Mouse (Mus musculus) hindbrain, embryonic 16.5 days (tissue): Measurements from ENCODE around the gene Fcgr4. TPM values are rescaled to one million over a fixed set of nuclear protein-coding genes. Genes with fewer than 3 reads are reported as not detected.

Source experiments
- ATAC-seq: fragments of 200-750 bp; cut with Nextera tagmentation; 2 replicates; pipeline ENCODE4 v1.8.0; 2017; ENCODE audit warnings: moderate TSS enrichment, moderate library complexity
- H3K27ac ChIP-seq: fragments of 300-500 bp; sonication (generic); 2 replicates; pipeline ENCODE4 v1.5.1; 2014; ENCODE audit warnings: low read depth, mild to moderate bottlenecking, control low read depth, low read length, moderate library complexity
- H3K27me3 ChIP-seq: fragments of 300-500 bp; sonication (generic); replicated peaks from 2 replicates; pipeline ENCODE4 v1.6.1; 2014; ENCODE audit warnings: low read length; ENCODE audit not compliant: control insufficient read depth, insufficient read depth
- H3K36me3 ChIP-seq: fragments of 300-500 bp; sonication (generic); 2 replicates; pipeline ENCODE4 v1.6.1; 2014; ENCODE audit warnings: mild to moderate bottlenecking, low read length, moderate library complexity, mixed read lengths; ENCODE audit not compliant: control insufficient read depth, insufficient read depth
- H3K4me1 ChIP-seq: fragments of 300-500 bp; sonication (generic); 2 replicates; pipeline ENCODE4 v1.6.1; 2014; ENCODE audit warnings: low read depth, low read length; ENCODE audit not compliant: control insufficient read depth, insufficient read depth
- H3K4me2 ChIP-seq: fragments of 300-500 bp; sonication (generic); 2 replicates; pipeline ENCODE4 v1.6.1; 2014; ENCODE audit warnings: mild to moderate bottlenecking, low read length, control low read depth, moderate library complexity
- H3K4me3 ChIP-seq: fragments of 300-500 bp; sonication (generic); 2 replicates; pipeline ENCODE4 v1.5.1; 2014; ENCODE audit warnings: mild to moderate bottlenecking, low read length, control low read depth, moderate library complexity
- H3K9ac ChIP-seq: fragments of 300-500 bp; sonication (generic); 2 replicates; pipeline ENCODE4 v1.6.1; 2014; ENCODE audit warnings: low read depth, mild to moderate bottlenecking, control low read depth, low read length, moderate library complexity
- H3K9me3 ChIP-seq: fragments of 300-500 bp; sonication (generic); 2 replicates; pipeline ENCODE4 v1.6.1; 2014; ENCODE audit warnings: mild to moderate bottlenecking, low read length, moderate library complexity; ENCODE audit not compliant: control insufficient read depth
- WGBS: fragments of 180-500 bp; shearing (Covaris S2); extraction: QIAGEN DNeasy Blood & Tissue Kit; methylation state at CpG from one replicate; pipeline ENCODE4 v1.1.7; 2014; 5-methylcytosine and 5-hydroxymethylcytosine counted together
- polyA plus RNA-seq: library from polyadenylated mRNA; unstranded; fragments of >200 nt; fragmentation: Nextera tagmentation; extraction: Ambion mirVana; gene quantifications from 2 replicates; pipeline ENCODE4 v1.2.1, GENCODE M21; 2015

The Fcgr4 gene
- polyA plus RNA-seq, 1 experiment from 2014 or later: 0.40 TPM

- Histone ChIP-seq H3K9ac (no peak overlapping the region), H3K36me3 (no peaks in the 10 kb centered on the region), H3K4me3 (no peak overlapping the region), H3K27me3 (no peaks in the 10 kb centered on the region; the same call in none of the 2 replicates), H3K9me3 (no peaks in the 10 kb centered on the region), H3K4me1 (peaks cover 4% of the 10 kb centered on the region), H3K27ac (no peak overlapping the region), H3K4me2 (no peak overlapping the region)
- WGBS: 89% methylated on average over 3 of the region's 3 CpGs
- ATAC-seq: no peak
These were observed 13.0 kb downstream of the Fcgr4 start for GRCm38 (mm10) chr1:171031752-171032151.

DNA sequence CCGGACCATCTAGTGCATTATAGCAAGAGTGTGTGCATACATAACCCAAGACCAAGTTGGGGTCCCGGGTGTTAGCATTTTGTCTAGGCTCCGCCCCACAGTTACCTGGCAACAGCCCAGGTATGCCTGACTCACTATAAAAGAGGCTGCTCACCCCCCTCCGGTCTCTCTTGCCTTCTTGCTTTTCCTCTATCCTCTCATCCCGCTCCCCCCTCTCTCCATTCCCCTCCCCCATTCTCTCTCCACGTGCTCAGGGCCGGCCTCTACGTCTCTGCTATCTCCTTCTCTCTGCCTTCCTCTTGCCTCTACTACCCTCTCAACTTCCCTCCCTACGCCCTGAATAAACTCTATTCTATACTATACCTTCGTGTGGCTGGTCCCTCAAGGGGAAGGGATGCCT is 14.0 kb downstream of the Fcgr4 start:
- H3K4me3 ChIP-seq: peak overlapping the region; percentile 51
- peak overlapping the region; percentile 59 for H3K4me2 ChIP-seq
- ATAC-seq: peak; percentile 24; the same call in 1 of the 2 replicates
- H3K27ac ChIP-seq: no peak overlapping the region
- no peaks in the 10 kb centered on the region; the same call in none of the 2 replicates for H3K27me3 ChIP-seq
- no peaks in the 10 kb centered on the region for H3K36me3 ChIP-seq
- H3K9ac ChIP-seq: peak overlapping the region; percentile 53
- no peaks in the 10 kb centered on the region for H3K9me3 ChIP-seq
- WGBS: 5% methylated on average over 10 of the region's 10 CpGs
- H3K4me1 ChIP-seq: peaks cover 4% of the 10 kb centered on the region

DNA sequence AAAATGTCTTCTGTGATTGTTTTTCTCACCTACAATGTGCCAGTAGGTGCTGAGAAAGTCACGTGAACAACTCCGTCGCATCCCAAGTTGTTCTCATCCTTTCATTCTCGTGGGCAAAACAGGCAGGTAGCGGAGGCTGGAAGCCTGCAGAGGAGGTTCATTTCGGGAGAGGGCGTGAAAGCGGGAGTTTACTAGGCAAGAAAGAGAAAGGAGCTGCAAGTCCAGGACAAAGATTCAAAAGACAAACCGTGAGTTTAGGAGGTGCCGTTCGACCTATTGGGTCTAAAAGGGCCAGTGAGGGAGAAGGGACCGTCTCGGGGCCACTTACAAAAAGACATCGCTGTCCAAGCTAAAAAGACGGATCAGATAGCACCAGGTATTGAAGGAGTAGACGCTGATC is 14.5 kb downstream of the Fcgr4 start:
- H3K27ac ChIP-seq: no peak overlapping the region
- H3K27me3 ChIP-seq: no peaks in the 10 kb centered on the region; the same call in none of the 2 replicates
- peak overlapping the region; percentile 59 for H3K4me2 ChIP-seq
- H3K4me3 ChIP-seq: peak overlapping the region; percentile 51
- under 1% methylated on average over 16 of the region's 16 CpGs for WGBS
- peaks cover 4% of the 10 kb centered on the region for H3K4me1 ChIP-seq
- no peaks in the 10 kb centered on the region for H3K9me3 ChIP-seq
- no peaks in the 10 kb centered on the region for H3K36me3 ChIP-seq
- peak overlapping the region; percentile 53 for H3K9ac ChIP-seq
- no peak for ATAC-seq

GRCm38 (mm10) chr1:171033756-171034155 is 15.0 kb downstream of the Fcgr4 start:
- H3K9me3 ChIP-seq: no peaks in the 10 kb centered on the region
- peaks cover 4% of the 10 kb centered on the region for H3K4me1 ChIP-seq
- peak overlapping the region; percentile 59 for H3K4me2 ChIP-seq
- H3K27ac ChIP-seq: no peak overlapping the region
- WGBS: under 1% methylated on average over 20 of the region's 20 CpGs
- no peaks in the 10 kb centered on the region; the same call in none of the 2 replicates for H3K27me3 ChIP-seq
- H3K36me3 ChIP-seq: no peaks in the 10 kb centered on the region
- ATAC-seq: peak; percentile 78
- peak overlapping the region; percentile 51 for H3K4me3 ChIP-seq
- H3K9ac ChIP-seq: peak overlapping the region; percentile 53

DNA sequence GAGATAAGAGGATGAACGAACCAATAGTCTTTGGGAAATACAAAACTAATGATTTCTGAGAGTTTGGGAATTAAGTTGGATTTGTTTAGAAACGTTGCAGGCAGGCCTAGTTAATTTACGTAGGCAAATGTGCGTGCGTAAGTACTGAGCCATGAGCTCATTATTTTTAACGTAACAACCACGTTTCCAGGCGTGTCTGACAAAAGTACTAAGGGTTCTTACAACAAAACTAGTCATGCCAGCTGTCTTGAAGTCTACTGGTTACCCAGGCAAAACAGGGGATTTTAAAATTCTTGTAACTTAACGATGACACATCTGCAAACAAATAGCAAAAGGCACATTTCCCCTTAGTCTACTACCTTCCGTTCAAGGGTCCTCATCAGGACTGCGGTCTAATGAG is 15.5 kb downstream of the Fcgr4 start:
- Histone ChIP-seq H3K4me2 (peak overlapping the region; percentile 59), H3K27me3 (no peaks in the 10 kb centered on the region; the same call in none of the 2 replicates), H3K9ac (peak overlapping the region; percentile 24; the same call in 1 of the 2 replicates), H3K4me1 (peaks cover 4% of the 10 kb centered on the region), H3K4me3 (peak overlapping the region; percentile 51), H3K27ac (no peak overlapping the region), H3K36me3 (no peaks in the 10 kb centered on the region), H3K9me3 (no peaks in the 10 kb centered on the region)
- ATAC-seq: no peak
- WGBS: 5% methylated on average over 11 of the region's 11 CpGs

GRCm38 (mm10) chr1:171035611-171036010 is 16.9 kb downstream of the Fcgr4 start:
- Histone ChIP-seq H3K4me3 (0 out of 2 replicates have a peak overlapping the region, but pooled peaks have one; percentile 9), H3K27me3 (no peaks in the 10 kb centered on the region; the same call in 1 of the 2 replicates), H3K9ac (no peak overlapping the region), H3K4me1 (peaks cover 4% of the 10 kb centered on the region), H3K4me2 (peak overlapping the region; percentile 63), H3K27ac (no peak overlapping the region), H3K9me3 (no peaks in the 10 kb centered on the region), H3K36me3 (no peaks in the 10 kb centered on the region)
- WGBS: 56% methylated on average over 11 of the region's 11 CpGs
- no peak for ATAC-seq

GRCm38 (mm10) chr1:171036550-171037324 is 18.0 kb downstream of the Fcgr4 start:
- Histone ChIP-seq H3K27me3 (no peaks in the 10 kb centered on the region; the same call in 1 of the 2 replicates), H3K9me3 (no peaks in the 10 kb centered on the region), H3K36me3 (no peaks in the 10 kb centered on the region), H3K9ac (peak overlapping the region; percentile 11; the same call in 1 of the 2 replicates), H3K4me1 (peaks cover 4% of the 10 kb centered on the region), H3K4me2 (peak overlapping the region; percentile 63), H3K27ac (no peak overlapping the region), H3K4me3 (peak overlapping the region; percentile 51)
- 3% methylated on average over 22 of the region's 22 CpGs for WGBS
- ATAC-seq: peak; percentile 66

DNA sequence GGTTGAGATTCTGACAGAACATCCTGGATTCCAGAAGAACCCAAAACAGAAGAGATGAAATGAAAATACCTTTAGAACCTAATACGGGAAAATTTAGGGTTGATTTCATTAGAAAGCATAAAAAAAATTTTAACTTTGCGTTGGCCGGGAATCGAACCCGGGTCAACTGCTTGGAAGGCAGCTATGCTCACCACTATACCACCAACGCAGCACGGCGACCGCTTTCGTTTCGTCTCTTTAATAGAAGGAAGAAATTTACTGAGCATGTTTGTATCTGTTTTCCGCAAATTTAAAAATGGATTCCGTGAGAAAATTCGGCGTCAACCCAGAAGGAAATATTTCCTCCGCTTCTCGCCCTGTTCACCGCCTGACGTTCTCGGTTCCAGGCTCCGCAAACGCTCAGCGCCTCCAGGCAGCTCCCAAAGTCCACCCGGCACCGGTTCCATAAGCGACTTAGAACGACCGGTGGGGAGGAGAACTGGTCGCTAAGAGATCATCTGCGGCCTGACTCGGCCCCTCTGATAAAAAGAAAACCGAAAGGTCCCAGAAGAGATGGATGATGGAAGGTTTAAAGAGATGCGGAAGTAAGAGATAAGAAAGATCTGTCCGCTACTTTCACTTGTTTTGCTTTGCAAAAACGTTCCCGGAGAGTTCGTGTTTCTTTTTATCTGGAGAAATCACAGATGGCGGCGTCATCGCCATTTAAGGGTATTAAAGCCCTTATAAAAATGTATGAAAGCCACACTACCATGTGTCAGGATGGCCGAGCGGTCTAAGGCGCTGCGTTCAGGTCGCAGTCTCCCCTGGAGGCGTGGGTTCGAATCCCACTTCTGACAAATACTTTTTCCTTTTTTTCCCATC is 19.4 kb downstream of the Fcgr4 start:
- Histone ChIP-seq H3K4me3 (peak overlapping the region; percentile 60), H3K4me2 (peak overlapping the region; percentile 49), H3K9me3 (no peaks in the 10 kb centered on the region), H3K9ac (peak overlapping the region; percentile 76), H3K27me3 (no peaks in the 10 kb centered on the region; the same call in 1 of the 2 replicates), H3K27ac (peak overlapping the region; percentile 79), H3K4me1 (no peaks in the 10 kb centered on the region; the same call in none of the 2 replicates), H3K36me3 (no peaks in the 10 kb centered on the region)
- ATAC-seq: peak; percentile 83
- under 1% methylated on average over 47 of the region's 47 CpGs for WGBS
